Mouse (Mus musculus): ENCODE results near the gene Trim71.

GRCm38 (mm10) chr9:114466871-114467270, 97.3 kb downstream of the Trim71 start:
- no peak for TF ChIP-seq BHLHE40 (IDR thresholded peaks at IDR 0.05; ENCODE audit: borderline replicate concordance, low read depth, low read length)
- TF ChIP-seq CTCF (IDR thresholded peaks at IDR 0.05 in 2 of 3, conservative IDR thresholded peaks at IDR 0.05 in 1 of 3; ENCODE audit: control insufficient read depth in 1 of 3, insufficient read depth in 1 of 3, low read depth in 2 of 3, low read length in 3 of 3, poor library complexity in 1 of 3, severe bottlenecking in 1 of 3) = no peak
- TF ChIP-seq POLR2A (IDR thresholded peaks at IDR 0.05; ENCODE audit: control insufficient read depth in 1 of 2, insufficient read depth in 1 of 2, low read depth in 1 of 2, low read length in 2 of 2, poor library complexity in 1 of 2) = no peak
- no peak for TF ChIP-seq MYC (IDR thresholded peaks at IDR 0.05; ENCODE audit: low read depth, low read length)
- TF ChIP-seq MAZ (IDR thresholded peaks at IDR 0.05; ENCODE audit: low read depth, low read length) = no peak
- TF ChIP-seq HCFC1 (IDR thresholded peaks at IDR 0.05; ENCODE audit: low read depth, low read length) = no peak
- no peak for TF ChIP-seq POLR2AphosphoS2 (IDR thresholded peaks at IDR 0.05; ENCODE audit: low read length)
- TF ChIP-seq GATA1 (IDR thresholded peaks at IDR 0.05; ENCODE audit: low read depth, low read length) = no peak

All from MEL (cell line).